Mouse (Mus musculus) neural tube, embryonic 15.5 days (tissue): ENCODE data around the gene Rsc1a1. TPM values are rescaled to one million over a fixed set of nuclear protein-coding genes. Genes with fewer than 3 reads are reported as not detected.
A peak's percentile ranks its signal among the peaks of the same experiment; 100 is the strongest.

Experiments
- ATAC-seq: fragments of 200-750 bp; cut with Nextera tagmentation; 2 replicates; pipeline ENCODE4 v1.8.0; 2017; ENCODE audit warnings: mild to moderate bottlenecking, moderate TSS enrichment, moderate library complexity; ENCODE audit not compliant: low FRiP score
- H3K27ac ChIP-seq: fragments of 300-500 bp; sonication (generic); replicated peaks from 2 replicates; pipeline ENCODE4 v1.5.1; 2015; ENCODE audit warnings: mild to moderate bottlenecking, inconsistent platforms
- H3K27me3 ChIP-seq: fragments of 300-500 bp; sonication (generic); replicated peaks from 2 replicates; pipeline ENCODE4 v1.6.1; 2015; ENCODE audit warnings: inconsistent platforms
- H3K36me3 ChIP-seq: fragments of 300-500 bp; sonication (generic); 2 replicates; pipeline ENCODE4 v1.6.1; 2015; ENCODE audit warnings: inconsistent platforms
- H3K4me1 ChIP-seq: fragments of 300-500 bp; sonication (generic); 2 replicates; pipeline ENCODE4 v1.6.1; 2015; ENCODE audit warnings: inconsistent platforms
- H3K4me2 ChIP-seq: fragments of 300-500 bp; sonication (generic); 2 replicates; pipeline ENCODE4 v1.6.1; 2015; ENCODE audit warnings: inconsistent platforms, mild to moderate bottlenecking, moderate library complexity
- H3K4me3 ChIP-seq: fragments of 300-500 bp; sonication (generic); replicated peaks from 2 replicates; pipeline ENCODE4 v1.5.1; 2015; ENCODE audit warnings: mild to moderate bottlenecking, inconsistent platforms
- H3K9ac ChIP-seq: fragments of 300-500 bp; sonication (generic); replicated peaks from 2 replicates; pipeline ENCODE4 v1.6.1; 2015; ENCODE audit warnings: mild to moderate bottlenecking, inconsistent platforms
- H3K9me3 ChIP-seq: fragments of 300-500 bp; sonication (generic); replicated peaks from 2 replicates; pipeline ENCODE4 v1.6.1; 2016; ENCODE audit warnings: inconsistent platforms
- WGBS: fragments of 180-500 bp; shearing (Covaris S2); methylation state at CpG from one replicate; pipeline ENCODE4 v1.1.7; 2015; ENCODE audit warnings: mixed read lengths; 5-methylcytosine and 5-hydroxymethylcytosine counted together
- polyA plus RNA-seq: library from polyadenylated mRNA; unstranded; fragments of >200 nt; fragmentation: Nextera tagmentation; extraction: Ambion mirVana; gene quantifications from 2 replicates; pipeline ENCODE4 v1.2.1, GENCODE M21; 2015

Rsc1a1 gene
- polyA plus RNA-seq, 1 experiment from 2014 or later: not detected

GRCm38 (mm10) chr4:141651286-141651685 lies 34.1 kb downstream of the Rsc1a1 start:
- H3K9me3 ChIP-seq: no peaks in the 10 kb centered on the region
- H3K4me3 ChIP-seq: no peak overlapping the region
- ATAC-seq: no peak
- H3K27me3 ChIP-seq: no peaks in the 10 kb centered on the region
- H3K27ac ChIP-seq: no peak overlapping the region
- no peak overlapping the region for H3K4me2 ChIP-seq
- WGBS: 87% methylated on average over 6 of the region's 6 CpGs
- peaks cover 14% of the 10 kb centered on the region for H3K36me3 ChIP-seq
- no peak overlapping the region for H3K9ac ChIP-seq
- peaks cover 22% of the 10 kb centered on the region for H3K4me1 ChIP-seq

GRCm38 (mm10) chr4:141649244-141649643 lies 36.2 kb downstream of the Rsc1a1 start:
- H3K4me1 ChIP-seq: peaks cover 21% of the 10 kb centered on the region
- no peak overlapping the region for H3K4me3 ChIP-seq
- ATAC-seq: peak; percentile 33; the same call in 1 of the 2 replicates
- H3K4me2 ChIP-seq: 0 out of 2 replicates have a peak overlapping the region, but pooled peaks have one; percentile 15
- WGBS: 68% methylated on average over 6 of the region's 6 CpGs
- H3K27me3 ChIP-seq: no peaks in the 10 kb centered on the region
- H3K27ac ChIP-seq: peak overlapping the region; percentile 63
- H3K9me3 ChIP-seq: no peaks in the 10 kb centered on the region
- peaks cover 14% of the 10 kb centered on the region for H3K36me3 ChIP-seq
- H3K9ac ChIP-seq: no peak overlapping the region

DNA sequence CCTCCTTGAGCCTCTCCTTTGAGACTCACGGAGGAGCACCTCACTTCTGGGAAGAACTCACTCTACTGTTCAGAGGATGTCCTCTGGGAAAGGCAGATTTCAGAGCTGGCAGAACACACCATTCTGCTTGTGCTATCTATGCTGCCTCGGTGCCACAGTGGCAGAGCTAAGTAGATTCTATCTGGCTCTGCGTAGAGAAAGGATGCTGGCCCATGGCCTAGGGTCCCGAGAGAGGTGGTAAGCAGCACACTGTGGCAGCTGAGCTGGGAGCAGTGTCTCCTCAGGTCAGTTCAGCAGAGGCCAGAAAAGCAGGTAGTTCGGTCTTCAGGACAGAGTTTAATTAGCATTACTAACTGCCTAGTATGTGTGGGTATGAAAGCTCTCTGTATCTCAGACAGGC lies 37.1 kb downstream of the Rsc1a1 start:
- Histone ChIP-seq H3K4me2 (no peak overlapping the region), H3K27ac (peak overlapping the region; percentile 63; the same call in 1 of the 2 replicates), H3K4me1 (peaks cover 28% of the 10 kb centered on the region), H3K36me3 (peaks cover 14% of the 10 kb centered on the region), H3K27me3 (no peaks in the 10 kb centered on the region), H3K9me3 (no peaks in the 10 kb centered on the region), H3K9ac (no peak overlapping the region), H3K4me3 (no peak overlapping the region)
- ATAC-seq: no peak
- WGBS: 82% methylated on average over 5 of the region's 5 CpGs

DNA sequence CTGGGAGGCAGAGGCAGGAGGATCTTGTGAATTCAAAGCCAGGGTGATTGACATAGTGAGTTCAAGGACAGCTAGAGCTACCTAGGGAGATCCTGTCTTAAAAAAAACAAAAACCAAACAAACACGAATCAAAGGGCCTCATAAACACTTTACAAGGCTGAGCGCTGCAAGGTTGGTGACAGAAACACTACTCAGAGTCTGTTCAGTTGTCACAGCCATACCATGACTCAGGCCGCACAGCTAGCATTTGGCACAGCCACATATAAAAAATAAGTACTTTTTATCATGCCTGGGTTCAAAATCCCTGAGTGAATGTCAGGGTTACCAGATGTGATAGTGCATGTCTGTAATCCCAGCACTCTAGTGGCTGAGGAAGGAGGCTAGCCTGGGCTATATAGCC lies 38.2 kb downstream of the Rsc1a1 start:
- no peak overlapping the region for H3K9ac ChIP-seq
- 94% methylated on average over 3 of the region's 3 CpGs for WGBS
- peaks cover 15% of the 10 kb centered on the region for H3K36me3 ChIP-seq
- H3K4me2 ChIP-seq: no peak overlapping the region
- no peaks in the 10 kb centered on the region for H3K9me3 ChIP-seq
- no peak for ATAC-seq
- no peaks in the 10 kb centered on the region for H3K27me3 ChIP-seq
- no peak overlapping the region for H3K4me3 ChIP-seq
- H3K4me1 ChIP-seq: peaks cover 32% of the 10 kb centered on the region
- no peak overlapping the region for H3K27ac ChIP-seq

DNA sequence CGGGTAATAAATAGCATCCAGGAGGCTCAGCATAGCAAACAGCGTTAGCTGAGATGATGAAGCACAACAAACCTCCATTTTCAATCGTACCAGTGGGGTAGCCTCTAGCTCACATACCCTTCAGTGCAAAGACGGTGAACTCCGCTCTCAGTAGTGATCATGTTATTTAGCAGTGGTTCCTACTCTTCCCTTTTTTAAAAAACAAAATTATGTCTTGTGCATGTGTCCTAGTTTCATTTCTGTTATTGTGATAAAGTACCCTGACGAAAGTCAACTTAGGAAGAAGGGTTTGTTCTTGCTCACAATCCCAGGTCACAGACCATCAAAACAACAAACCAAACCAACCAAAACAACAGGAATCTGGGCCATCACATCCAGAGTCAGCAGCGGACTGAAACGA lies 39.4 kb downstream of the Rsc1a1 start:
- no peaks in the 10 kb centered on the region for H3K9me3 ChIP-seq
- H3K36me3 ChIP-seq: peaks cover 19% of the 10 kb centered on the region
- WGBS: 93% methylated on average over 8 of the region's 8 CpGs
- H3K4me3 ChIP-seq: no peak overlapping the region
- H3K4me1 ChIP-seq: peaks cover 32% of the 10 kb centered on the region
- H3K27ac ChIP-seq: no peak overlapping the region
- no peak overlapping the region for H3K9ac ChIP-seq
- ATAC-seq: no peak
- no peak overlapping the region for H3K4me2 ChIP-seq
- no peaks in the 10 kb centered on the region for H3K27me3 ChIP-seq

GRCm38 (mm10) chr4:141643118-141643855 lies 42.1 kb downstream of the Rsc1a1 start:
- H3K27me3 ChIP-seq: no peaks in the 10 kb centered on the region
- WGBS: 30% methylated on average over 7 of the region's 7 CpGs
- H3K4me2 ChIP-seq: no peak overlapping the region
- no peaks in the 10 kb centered on the region for H3K9me3 ChIP-seq
- H3K4me1 ChIP-seq: peaks cover 18% of the 10 kb centered on the region
- H3K4me3 ChIP-seq: no peak overlapping the region
- no peak overlapping the region for H3K9ac ChIP-seq
- peak overlapping the region; percentile 82 for H3K27ac ChIP-seq
- ATAC-seq: peak; percentile 72
- peaks cover 34% of the 10 kb centered on the region for H3K36me3 ChIP-seq

DNA sequence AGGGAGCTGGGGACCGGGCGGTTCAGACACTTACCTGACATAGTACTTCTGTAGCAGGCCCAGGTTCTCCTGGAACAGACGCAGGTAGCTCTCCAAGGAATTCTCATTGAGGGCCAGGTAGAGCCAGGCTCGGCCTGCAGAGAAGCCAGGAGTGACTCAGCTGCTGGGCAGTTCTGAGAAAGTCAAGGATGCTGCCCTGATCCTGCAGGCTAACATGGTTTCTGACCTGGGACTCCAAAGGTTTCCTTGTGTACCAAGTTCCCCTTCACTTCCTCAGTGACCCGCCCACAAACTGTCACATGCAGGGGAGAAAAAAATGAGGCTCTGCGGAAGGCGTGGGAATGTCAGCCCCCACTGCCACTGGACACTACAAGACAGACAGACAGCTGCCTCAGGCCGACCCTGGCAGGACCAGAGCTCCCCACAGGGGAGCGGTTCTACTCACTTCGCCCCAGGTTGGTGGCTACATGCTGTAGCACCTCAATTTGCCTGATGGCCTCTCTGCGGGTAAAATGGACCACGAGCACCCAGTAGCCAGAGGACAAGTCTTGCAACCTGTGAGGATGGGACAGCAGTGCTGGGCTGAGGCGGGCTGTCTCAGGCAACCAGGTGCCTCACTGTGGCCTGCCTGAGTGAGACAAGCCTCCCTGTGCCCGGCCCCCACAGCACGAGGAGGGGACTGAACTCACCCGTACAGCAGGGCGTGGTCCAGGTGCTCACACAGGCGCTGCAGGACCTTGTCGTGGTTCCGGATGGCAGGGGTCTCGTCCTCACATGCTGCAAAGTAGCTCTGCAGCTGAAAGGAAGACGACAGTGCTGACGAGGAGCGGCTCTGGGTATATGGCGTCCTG lies 43.2 kb downstream of the Rsc1a1 start:
- no peak for ATAC-seq
- 92% methylated on average over 25 of the region's 25 CpGs for WGBS
- peaks cover 44% of the 10 kb centered on the region for H3K36me3 ChIP-seq

GRCm38 (mm10) chr4:141641353-141641771 lies 44.0 kb downstream of the Rsc1a1 start:
- Histone ChIP-seq H3K4me2 (no peak overlapping the region), H3K27me3 (no peaks in the 10 kb centered on the region), H3K9me3 (no peaks in the 10 kb centered on the region), H3K4me1 (peaks cover 16% of the 10 kb centered on the region), H3K27ac (no peak overlapping the region; the same call in 1 of the 2 replicates), H3K9ac (no peak overlapping the region), H3K36me3 (peaks cover 51% of the 10 kb centered on the region), H3K4me3 (no peak overlapping the region)
- ATAC-seq: no peak
- 92% methylated on average over 7 of the region's 7 CpGs for WGBS

More for the DNA sequence above, 43.2 kb downstream of the Rsc1a1 start:
- H3K4me3 ChIP-seq: no peak overlapping the region
- peak overlapping the region; percentile 60; the same call in 1 of the 2 replicates for H3K27ac ChIP-seq
- no peak overlapping the region for H3K9ac ChIP-seq
- no peaks in the 10 kb centered on the region for H3K9me3 ChIP-seq
- H3K4me2 ChIP-seq: no peak overlapping the region
- H3K4me1 ChIP-seq: peaks cover 16% of the 10 kb centered on the region
- no peaks in the 10 kb centered on the region for H3K27me3 ChIP-seq

DNA sequence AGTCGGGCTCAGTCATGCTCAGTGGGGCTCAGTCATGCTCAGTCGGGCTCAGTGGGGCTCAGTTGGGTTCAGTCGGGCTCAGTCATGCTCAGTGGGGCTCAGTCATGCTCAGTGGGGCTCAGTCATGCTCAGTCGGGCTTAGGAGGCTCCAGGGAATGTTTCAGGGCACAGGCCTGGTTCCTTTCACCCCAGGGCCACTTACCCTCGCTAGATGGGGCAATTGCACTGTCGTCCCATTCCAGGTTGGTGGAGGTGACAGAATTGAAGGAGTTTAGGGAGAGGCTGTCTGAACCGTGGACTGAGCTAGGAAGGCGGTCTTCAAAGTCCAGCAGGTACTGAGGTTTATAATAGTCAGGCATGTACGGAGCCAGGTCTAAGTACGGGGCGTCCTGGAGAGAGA lies 45.9 kb downstream of the Rsc1a1 start:
- H3K4me3 ChIP-seq: no peak overlapping the region
- no peaks in the 10 kb centered on the region for H3K27me3 ChIP-seq
- no peak overlapping the region for H3K9ac ChIP-seq
- H3K4me2 ChIP-seq: no peak overlapping the region
- no peak for ATAC-seq
- H3K4me1 ChIP-seq: peaks cover 16% of the 10 kb centered on the region
- H3K9me3 ChIP-seq: no peaks in the 10 kb centered on the region
- peaks cover 62% of the 10 kb centered on the region for H3K36me3 ChIP-seq
- H3K27ac ChIP-seq: no peak overlapping the region
- 71% methylated on average over 11 of the region's 11 CpGs for WGBS

GRCm38 (mm10) chr4:141636693-141637092 lies 48.7 kb downstream of the Rsc1a1 start:
- WGBS: 95% methylated on average over 5 of the region's 5 CpGs
- Histone ChIP-seq H3K4me2 (no peak overlapping the region), H3K9ac (no peak overlapping the region), H3K27ac (no peak overlapping the region), H3K27me3 (no peaks in the 10 kb centered on the region), H3K4me3 (no peak overlapping the region), H3K36me3 (peaks cover 76% of the 10 kb centered on the region), H3K4me1 (no peaks in the 10 kb centered on the region), H3K9me3 (no peaks in the 10 kb centered on the region)
- no peak for ATAC-seq

- 91% methylated on average over 9 of the region's 9 CpGs for WGBS
- peaks cover 76% of the 10 kb centered on the region for H3K36me3 ChIP-seq
- ATAC-seq: no peak
Measured at GRCm38 (mm10) chr4:141635991-141636390, 49.4 kb downstream of the Rsc1a1 start.

More at GRCm38 (mm10) chr4:141635991-141636390, 49.4 kb downstream of the Rsc1a1 start:
- Histone ChIP-seq H3K27ac (no peak overlapping the region), H3K4me3 (no peak overlapping the region), H3K27me3 (no peaks in the 10 kb centered on the region), H3K9ac (no peak overlapping the region), H3K9me3 (no peaks in the 10 kb centered on the region), H3K4me1 (no peaks in the 10 kb centered on the region), H3K4me2 (no peak overlapping the region)
